16 mouse cellular contexts compared by ENCODE assay signal in the genomic region with DNA sequence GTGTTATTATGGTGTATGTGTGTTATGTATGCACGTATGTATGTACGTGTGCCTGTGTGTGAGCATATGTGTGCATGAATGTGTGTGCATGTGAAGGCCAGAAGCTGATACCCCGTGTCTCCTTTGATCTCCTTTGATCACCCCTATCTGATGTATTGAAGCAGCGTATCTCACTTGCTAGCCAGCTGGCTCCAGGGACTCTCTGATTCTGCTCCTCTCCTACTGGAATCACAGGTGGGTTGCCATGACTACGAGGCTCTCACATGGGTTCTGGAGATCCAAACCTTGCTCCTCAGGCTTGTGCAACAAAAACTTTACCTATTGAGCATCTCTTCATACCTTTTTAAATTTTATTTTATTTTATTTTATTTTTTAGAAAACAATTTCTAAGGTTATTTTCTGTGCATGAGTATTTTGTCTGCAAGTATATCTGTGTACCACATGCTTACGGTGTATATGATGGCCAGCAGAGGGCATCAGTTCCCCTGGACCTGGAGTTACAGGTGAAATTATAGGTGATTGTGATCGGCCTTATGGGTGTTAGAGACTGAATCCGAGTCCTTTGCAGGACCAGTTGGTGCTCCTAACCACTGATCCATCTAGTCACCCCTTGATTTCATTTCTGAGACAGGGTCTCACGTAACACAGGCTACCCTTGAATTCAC. TPM values are rescaled to one million over a fixed set of nuclear protein-coding genes. Genes with fewer than 3 reads are reported as not detected.
DNase-seq lines count a peak whose midpoint lies in the region; ATAC-seq and TF ChIP-seq lines count a peak whose summit lies in the region.
"Had no signal": no experiment of that assay in that cellular context is flagged by ENCODE, and none has a peak within 500 bp of the region (broad histone marks: within the 10 kb centered on the region; RNA-seq: fewer than 3 reads in every experiment).

No protein-coding gene starts in this region.

- no peaks in the 10 kb centered on the region for H3K9me3 ChIP-seq in heart, postnatal 0 days (replicated peaks; ENCODE audit: control insufficient read depth, low read length)
- no peaks in the 10 kb centered on the region for H3K9me3 ChIP-seq in liver, embryonic 12.5 days (replicated peaks)
- H3K9me3 ChIP-seq: heart, embryonic 15.5 days; lung, embryonic 15.5 days; neural tube, embryonic 13.5 days had no signal

- no peaks in the 10 kb centered on the region for H3K27me3 ChIP-seq in heart, postnatal 0 days (ENCODE audit: control insufficient read depth, insufficient read depth, low read length)
- H3K27me3 ChIP-seq in liver, adult 2 months (ENCODE audit: control insufficient read depth, insufficient read depth, low read length) = no peaks in the 10 kb centered on the region
- H3K27me3 ChIP-seq in liver, embryonic 12.5 days (replicated peaks) = no peaks in the 10 kb centered on the region
- H3K27me3 ChIP-seq: heart, embryonic 15.5 days; lung, embryonic 15.5 days; neural tube, embryonic 13.5 days had no signal

- no peak for DNase-seq in heart, postnatal 0 days (ENCODE audit: low spot score)
- DNase-seq in heart, adult 9 months (ENCODE audit: low spot score in 2 of 2) = no peak
- DNase-seq in liver, adult 2 months (ENCODE audit: extremely low read depth, low read depth, low spot score) = peak; percentile 61
- DNase-seq in A20 (ENCODE audit: low read depth, low spot score) (peak; percentile 19), ES-CJ7 (ENCODE audit: low read depth, low spot score) (peak; percentile 34)
- no peak for DNase-seq in retina, postnatal 1 day
- DNase-seq in gastrocnemius, adult 18-20 months (ENCODE audit: low spot score) = no peak
- DNase-seq: cerebellum, adult 18-20 months; layer of hippocampus, adult 9-11 months; left cerebral cortex, postnatal 4 days; thymus, adult 18-20 months had no signal

- peak; percentile 24; the same call in 1 of the 2 replicates for TF ChIP-seq CTCF in heart, postnatal 0 days (IDR thresholded peaks at IDR 0.05; ENCODE audit: low read depth)
- TF ChIP-seq CTCF in liver, adult 2 months (IDR thresholded peaks at IDR 0.05; ENCODE audit: low read depth, low read length) = no peak; the same call in 1 of the 2 replicates

- H3K4me2 ChIP-seq in heart, postnatal 0 days (ENCODE audit: low read depth, low read length) = no peak overlapping the region
- no peak overlapping the region for H3K4me2 ChIP-seq in liver, embryonic 12.5 days
- H3K4me2 ChIP-seq: heart, embryonic 15.5 days; lung, embryonic 15.5 days; midbrain, embryonic 11.5 days; neural tube, embryonic 13.5 days had no signal

- ATAC-seq in heart, postnatal 0 days (ENCODE audit: insufficient read depth, low read depth) = no peak
- ATAC-seq in liver, embryonic 12.5 days = no peak

- 91% methylated on average over 9 of the region's 9 CpGs for WGBS in heart, postnatal 0 days
- 77% methylated on average over 9 of the region's 9 CpGs for WGBS in liver, adult 2 months
- WGBS in liver, embryonic 12.5 days (ENCODE audit: insufficient replicate concordance) = 62% methylated on average over 9 of the region's 9 CpGs

- H3K27ac ChIP-seq in heart, postnatal 0 days (ENCODE audit: low read depth) = no peak overlapping the region
- H3K27ac ChIP-seq in liver, adult 2 months (replicated peaks; ENCODE audit: insufficient read depth, low read depth, low read length) = no peak overlapping the region
- H3K27ac ChIP-seq in liver, embryonic 12.5 days = no peak overlapping the region
- H3K27ac ChIP-seq: heart, embryonic 15.5 days; lung, embryonic 15.5 days; neural tube, embryonic 13.5 days had no signal

- H3K79me2 ChIP-seq in liver, adult 2 months (ENCODE audit: control insufficient read depth, insufficient read depth, low read length) = no peaks in the 10 kb centered on the region

- TF ChIP-seq EP300 in heart, postnatal 0 days (IDR thresholded peaks at IDR 0.05; ENCODE audit: low read depth) = no peak

- no peaks in the 10 kb centered on the region for H3K4me1 ChIP-seq in heart, postnatal 0 days (ENCODE audit: control insufficient read depth, insufficient read depth)
- no peaks in the 10 kb centered on the region for H3K4me1 ChIP-seq in liver, adult 2 months (ENCODE audit: control insufficient read depth, insufficient read depth, low read length)
- H3K4me1 ChIP-seq in liver, embryonic 12.5 days = no peaks in the 10 kb centered on the region

- no peak overlapping the region for H3K9ac ChIP-seq in heart, postnatal 0 days (replicated peaks; ENCODE audit: low read depth, low read length)
- H3K9ac ChIP-seq in liver, adult 2 months (ENCODE audit: low read depth, low read length) = no peak overlapping the region
- H3K9ac ChIP-seq in liver, embryonic 12.5 days = no peak overlapping the region
- H3K9ac ChIP-seq: heart, embryonic 15.5 days; lung, embryonic 15.5 days; neural tube, embryonic 13.5 days had no signal

- H3K4me3 ChIP-seq in heart, postnatal 0 days (ENCODE audit: low read depth, low read length) = no peak overlapping the region
- no peak overlapping the region for H3K4me3 ChIP-seq in liver, adult 2 months (ENCODE audit: insufficient read depth, low read depth, low read length)
- no peak overlapping the region for H3K4me3 ChIP-seq in liver, embryonic 12.5 days
- H3K4me3 ChIP-seq: heart, embryonic 15.5 days; lung, embryonic 15.5 days; neural tube, embryonic 13.5 days had no signal

- H3K36me3 ChIP-seq in heart, postnatal 0 days (replicated peaks; ENCODE audit: control insufficient read depth, insufficient read depth, low read length) = no peaks in the 10 kb centered on the region
- no peaks in the 10 kb centered on the region for H3K36me3 ChIP-seq in liver, adult 2 months (ENCODE audit: control insufficient read depth, insufficient read depth, low read length)
- no peaks in the 10 kb centered on the region for H3K36me3 ChIP-seq in liver, embryonic 12.5 days
- H3K36me3 ChIP-seq: heart, embryonic 15.5 days; lung, embryonic 15.5 days; neural tube, embryonic 13.5 days had no signal

- TF ChIP-seq POLR2A in liver, adult 2 months (IDR thresholded peaks at IDR 0.05; ENCODE audit: extremely low read depth, insufficient read depth, low read length) = no peak

RNA-seq across cellular contexts. Expression of a gene that starts 10.9 kb away (rescaled TPM):
- not detected in 2 replicates for total RNA-seq in heart, postnatal 0 days (2014; rRNA removed; ENCODE audit: low replicate concordance)
- polyA plus RNA-seq in heart, postnatal 0 days (2015; fragmentation: Nextera tagmentation; extraction: Ambion mirVana) = 0.11 and 0.15 TPM in 2 replicates
- 10.1 and 10.5 TPM in 2 replicates for total RNA-seq in liver, adult 2 months (2014; rRNA removed)
- polyA plus RNA-seq in liver, adult 2 months (2012; rRNA removed) = 4.3 and 4.8 TPM in 2 replicates
- 0.07 and 0.13 TPM in 2 replicates for polyA plus RNA-seq in liver, embryonic 12.5 days (2016; fragmentation: Nextera tagmentation; extraction: Ambion mirVana)
- under 1 TPM; 0.30 to 0.36 TPM for total RNA-seq in gastrocnemius, adult 18-20 months (2021)

Comparison
In these comparisons a context has a peak if more than half of its experiments do, and no peak if none do; other contexts are left out.
1. DNase-seq: peak in liver, adult 2 months (single experiment), A20 (single experiment) and ES-CJ7 (single experiment); none in heart, postnatal 0 days (single experiment), heart, adult 9 months (0 of 2), retina, postnatal 1 day (single experiment) and gastrocnemius, adult 18-20 months (single experiment).